Mouse (Mus musculus): Measurements from ENCODE around the gene Fam172a. TPM values are rescaled to one million over a fixed set of nuclear protein-coding genes. Genes with fewer than 3 reads are reported as not detected.

Gene Fam172a
- polyA plus RNA-seq, 1 experiment from 2014 or later = 37.1 TPM

GRCm38 (mm10) chr13:78110648-78111047 is 408.8 kb downstream of the Fam172a start:
- WGBS = 86% methylated on average over 4 of the region's 4 CpGs
- ATAC-seq (ENCODE audit: insufficient number of reproducible peaks, low FRiP score, low TSS enrichment, low read depth) = no peak
- no peaks in the 10 kb centered on the region for H3K4me1 ChIP-seq

GRCm38 (mm10) chr13:78113978-78114377 is 412.1 kb downstream of the Fam172a start:
- no peak for ATAC-seq (ENCODE audit: insufficient number of reproducible peaks, low FRiP score, low TSS enrichment, low read depth)
- H3K27me3 ChIP-seq = no peaks in the 10 kb centered on the region
- no peaks in the 10 kb centered on the region for H3K9me3 ChIP-seq (replicated peaks)
- no peaks in the 10 kb centered on the region for H3K36me3 ChIP-seq
- no peak overlapping the region for H3K9ac ChIP-seq
- no peak overlapping the region for H3K4me2 ChIP-seq (replicated peaks)
- no peak overlapping the region for H3K4me3 ChIP-seq (replicated peaks)
- H3K4me1 ChIP-seq = no peaks in the 10 kb centered on the region
- 91% methylated on average over 4 of the region's 4 CpGs for WGBS
- no peak overlapping the region for H3K27ac ChIP-seq (replicated peaks)

More at GRCm38 (mm10) chr13:78110648-78111047, 408.8 kb downstream of the Fam172a start:
- H3K27ac ChIP-seq (replicated peaks) = no peak overlapping the region
- H3K36me3 ChIP-seq = no peaks in the 10 kb centered on the region
- no peaks in the 10 kb centered on the region for H3K27me3 ChIP-seq
- no peak overlapping the region for H3K9ac ChIP-seq
- H3K4me2 ChIP-seq (replicated peaks) = no peak overlapping the region
- H3K4me3 ChIP-seq (replicated peaks) = no peak overlapping the region
- H3K9me3 ChIP-seq (replicated peaks) = no peaks in the 10 kb centered on the region

- ATAC-seq (ENCODE audit: insufficient number of reproducible peaks, low FRiP score, low TSS enrichment, low read depth) = no peak
- no peak overlapping the region for H3K27ac ChIP-seq (replicated peaks)
- 78% methylated on average over 1 of the region's 1 CpGs for WGBS
Observed at GRCm38 (mm10) chr13:78118715-78119114, 416.9 kb downstream of the Fam172a start.

GRCm38 (mm10) chr13:78121991-78122390 is 420.2 kb downstream of the Fam172a start:
- no peak overlapping the region for H3K4me2 ChIP-seq (replicated peaks)
- WGBS = 85% methylated on average over 7 of the region's 7 CpGs
- no peaks in the 10 kb centered on the region for H3K4me1 ChIP-seq
- H3K36me3 ChIP-seq = no peaks in the 10 kb centered on the region
- no peak overlapping the region for H3K4me3 ChIP-seq (replicated peaks)
- no peak overlapping the region for H3K27ac ChIP-seq (replicated peaks)
- no peaks in the 10 kb centered on the region for H3K9me3 ChIP-seq (replicated peaks)
- no peak overlapping the region for H3K9ac ChIP-seq
- no peaks in the 10 kb centered on the region for H3K27me3 ChIP-seq
- no peak for ATAC-seq (ENCODE audit: insufficient number of reproducible peaks, low FRiP score, low TSS enrichment, low read depth)

More at GRCm38 (mm10) chr13:78118715-78119114, 416.9 kb downstream of the Fam172a start:
- Histone ChIP-seq H3K4me1 (no peaks in the 10 kb centered on the region), H3K9ac (no peak overlapping the region), H3K27me3 (no peaks in the 10 kb centered on the region), H3K36me3 (no peaks in the 10 kb centered on the region), H3K9me3 (replicated peaks) (no peaks in the 10 kb centered on the region), H3K4me3 (replicated peaks) (no peak overlapping the region), H3K4me2 (replicated peaks) (no peak overlapping the region)

- 88% methylated on average over 4 of the region's 4 CpGs for WGBS
- no peak for ATAC-seq (ENCODE audit: insufficient number of reproducible peaks, low FRiP score, low TSS enrichment, low read depth)
- H3K36me3 ChIP-seq = no peaks in the 10 kb centered on the region
Observed at GRCm38 (mm10) chr13:78123911-78124426, 422.1 kb downstream of the Fam172a start.

GRCm38 (mm10) chr13:78157465-78157864 is 455.6 kb downstream of the Fam172a start:
- no peaks in the 10 kb centered on the region for H3K4me1 ChIP-seq
- no peaks in the 10 kb centered on the region for H3K9me3 ChIP-seq (replicated peaks)
- no peaks in the 10 kb centered on the region; the same call in 1 of the 2 replicates for H3K27me3 ChIP-seq
- no peak overlapping the region for H3K4me3 ChIP-seq (replicated peaks)
- H3K4me2 ChIP-seq (replicated peaks) = no peak overlapping the region
- 88% methylated on average over 5 of the region's 5 CpGs for WGBS
- no peak overlapping the region for H3K9ac ChIP-seq
- no peak for ATAC-seq (ENCODE audit: insufficient number of reproducible peaks, low FRiP score, low TSS enrichment, low read depth)
- H3K36me3 ChIP-seq = no peaks in the 10 kb centered on the region
- no peak overlapping the region for H3K27ac ChIP-seq (replicated peaks)

More at GRCm38 (mm10) chr13:78123911-78124426, 422.1 kb downstream of the Fam172a start:
- no peaks in the 10 kb centered on the region for H3K4me1 ChIP-seq
- no peak overlapping the region for H3K4me3 ChIP-seq (replicated peaks)
- H3K4me2 ChIP-seq (replicated peaks) = no peak overlapping the region
- no peaks in the 10 kb centered on the region for H3K9me3 ChIP-seq (replicated peaks)
- no peaks in the 10 kb centered on the region for H3K27me3 ChIP-seq
- no peak overlapping the region for H3K9ac ChIP-seq
- H3K27ac ChIP-seq (replicated peaks) = no peak overlapping the region

GRCm38 (mm10) chr13:78162149-78162548 is 460.3 kb downstream of the Fam172a start:
- H3K4me2 ChIP-seq (replicated peaks) = no peak overlapping the region
- H3K4me3 ChIP-seq (replicated peaks) = no peak overlapping the region
- no peaks in the 10 kb centered on the region for H3K36me3 ChIP-seq
- no peak overlapping the region for H3K9ac ChIP-seq
- H3K4me1 ChIP-seq = 0 out of 2 replicates have a peak, but pooled peaks cover 9% of the 10 kb centered on the region
- no peaks in the 10 kb centered on the region for H3K9me3 ChIP-seq (replicated peaks)
- 52% methylated on average over 2 of the region's 2 CpGs for WGBS
- no peak for ATAC-seq (ENCODE audit: insufficient number of reproducible peaks, low FRiP score, low TSS enrichment, low read depth)
- no peak overlapping the region for H3K27ac ChIP-seq (replicated peaks)
- peaks cover 18% of the 10 kb centered on the region for H3K27me3 ChIP-seq

GRCm38 (mm10) chr13:78163087-78163958 is 461.5 kb downstream of the Fam172a start:
- H3K27me3 ChIP-seq = peaks cover 23% of the 10 kb centered on the region

GRCm38 (mm10) chr13:78164941-78165340 is 463.1 kb downstream of the Fam172a start:
- ATAC-seq (ENCODE audit: insufficient number of reproducible peaks, low FRiP score, low TSS enrichment, low read depth) = no peak
- Histone ChIP-seq H3K4me2 (replicated peaks) (no peak overlapping the region), H3K4me3 (replicated peaks) (no peak overlapping the region), H3K9ac (no peak overlapping the region), H3K4me1 (0 out of 2 replicates have a peak, but pooled peaks cover 9% of the 10 kb centered on the region), H3K36me3 (no peaks in the 10 kb centered on the region), H3K9me3 (replicated peaks) (no peaks in the 10 kb centered on the region), H3K27me3 (peaks cover 30% of the 10 kb centered on the region), H3K27ac (replicated peaks) (no peak overlapping the region)

More at GRCm38 (mm10) chr13:78163087-78163958, 461.5 kb downstream of the Fam172a start:
- Histone ChIP-seq H3K36me3 (no peaks in the 10 kb centered on the region), H3K27ac (replicated peaks) (no peak overlapping the region), H3K9ac (peak overlapping the region; percentile 21; the same call in 1 of the 2 replicates), H3K4me3 (replicated peaks) (peak overlapping the region; percentile 61), H3K4me1 (0 out of 2 replicates have a peak, but pooled peaks cover 9% of the 10 kb centered on the region), H3K9me3 (replicated peaks) (no peaks in the 10 kb centered on the region), H3K4me2 (replicated peaks) (peak overlapping the region; percentile 95)
- ATAC-seq (ENCODE audit: insufficient number of reproducible peaks, low FRiP score, low TSS enrichment, low read depth) = peak; percentile 83
- WGBS = under 1% methylated on average over 84 of the region's 86 CpGs

- no peak overlapping the region for H3K4me3 ChIP-seq (replicated peaks)
- no peak for ATAC-seq (ENCODE audit: insufficient number of reproducible peaks, low FRiP score, low TSS enrichment, low read depth)
- 0 out of 2 replicates have a peak, but pooled peaks cover 5% of the 10 kb centered on the region for H3K4me1 ChIP-seq
- no peaks in the 10 kb centered on the region for H3K36me3 ChIP-seq
- no peak overlapping the region for H3K27ac ChIP-seq (replicated peaks)
- 32% methylated on average over 4 of the region's 4 CpGs for WGBS
- no peak overlapping the region for H3K9ac ChIP-seq
- peaks cover 57% of the 10 kb centered on the region for H3K27me3 ChIP-seq
- no peaks in the 10 kb centered on the region for H3K9me3 ChIP-seq (replicated peaks)
- H3K4me2 ChIP-seq (replicated peaks) = no peak overlapping the region
Observed at GRCm38 (mm10) chr13:78168166-78168565, 466.3 kb downstream of the Fam172a start.

GRCm38 (mm10) chr13:78171320-78171719 is 469.5 kb downstream of the Fam172a start:
- H3K27ac ChIP-seq (replicated peaks) = no peak overlapping the region
- H3K4me3 ChIP-seq (replicated peaks) = no peak overlapping the region
- no peak for ATAC-seq (ENCODE audit: insufficient number of reproducible peaks, low FRiP score, low TSS enrichment, low read depth)
- no peak overlapping the region for H3K9ac ChIP-seq
- WGBS = under 1% methylated on average over 15 of the region's 15 CpGs
- no peaks in the 10 kb centered on the region for H3K4me1 ChIP-seq
- H3K4me2 ChIP-seq (replicated peaks) = peak overlapping the region; percentile 22; the same call in 1 of the 2 replicates
- H3K27me3 ChIP-seq = peaks cover 65% of the 10 kb centered on the region
- H3K9me3 ChIP-seq (replicated peaks) = no peaks in the 10 kb centered on the region
- no peaks in the 10 kb centered on the region for H3K36me3 ChIP-seq
